Mouse (Mus musculus) neutrophil, adult 5-6 weeks (primary cell): ENCODE data around the gene Tshz2. TPM values are rescaled to one million over a fixed set of nuclear protein-coding genes. Genes with fewer than 3 reads are reported as not detected.

Experiments
- ATAC-seq: fragments of 151-379, 151-347 bp; 2 replicates; pipeline ENCODE4 v1.8.0; 2017; ENCODE audit warnings: mild to moderate bottlenecking, moderate TSS enrichment; ENCODE audit not compliant: insufficient number of reproducible peaks, poor library complexity, low FRiP score, severe bottlenecking; ENCODE audit errors: extremely low read depth
- total RNA-seq: library from RNA; stranded (forward); fragments of 200-1000 nt; gene quantifications from 2 replicates; pipeline ENCODE4 v1.2.3, GENCODE M21; 2017

Gene Tshz2
- total RNA-seq, 1 experiment from 2014 or later: not detected

DNA sequence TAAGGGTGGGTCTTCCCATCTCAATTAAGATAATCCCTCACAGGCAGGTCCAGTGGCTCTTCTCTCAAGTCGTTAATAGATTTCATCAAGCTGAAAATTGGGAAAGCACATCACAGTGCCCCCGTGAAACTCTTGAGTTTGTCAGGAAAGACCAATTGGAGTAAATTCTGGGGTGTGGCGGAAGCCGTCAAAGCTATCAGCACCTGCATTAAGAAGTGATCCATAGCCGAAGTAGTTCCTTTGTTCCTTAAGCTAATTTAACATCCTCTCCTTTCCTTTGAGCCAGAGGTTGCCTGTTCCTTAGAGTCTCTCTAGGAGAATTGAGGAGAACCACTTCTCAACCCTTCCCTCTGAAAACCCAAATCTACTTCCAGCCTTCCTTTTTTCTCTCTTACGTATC is 16.8 kb upstream of the Tshz2 start:
- ATAC-seq: no peak

DNA sequence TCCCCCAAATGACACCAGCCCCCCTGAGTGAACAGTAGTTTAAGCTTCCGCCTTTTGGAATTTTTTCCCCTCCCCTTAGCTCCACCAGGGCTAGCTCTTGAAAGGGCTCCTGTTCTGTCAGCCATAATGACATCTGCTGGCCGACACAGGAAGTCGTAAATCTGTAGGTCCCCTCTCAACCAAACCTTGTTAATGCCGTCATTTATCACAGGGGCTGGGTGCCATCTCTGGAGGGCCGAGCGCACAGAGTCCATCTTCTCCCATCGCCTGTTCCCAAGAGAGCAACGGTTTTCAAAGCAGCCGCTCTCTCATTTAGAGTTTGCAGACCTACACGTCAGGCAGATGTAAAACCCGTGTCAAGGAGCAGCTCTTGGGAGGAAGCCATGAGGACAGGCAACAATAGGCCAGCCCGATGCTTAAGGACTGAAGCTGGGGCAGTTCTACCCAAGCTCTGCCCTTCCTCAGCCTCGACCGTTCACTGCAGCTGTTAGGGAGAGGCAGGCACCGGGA is 11.6 kb upstream of the Tshz2 start:
- no peak for ATAC-seq

DNA sequence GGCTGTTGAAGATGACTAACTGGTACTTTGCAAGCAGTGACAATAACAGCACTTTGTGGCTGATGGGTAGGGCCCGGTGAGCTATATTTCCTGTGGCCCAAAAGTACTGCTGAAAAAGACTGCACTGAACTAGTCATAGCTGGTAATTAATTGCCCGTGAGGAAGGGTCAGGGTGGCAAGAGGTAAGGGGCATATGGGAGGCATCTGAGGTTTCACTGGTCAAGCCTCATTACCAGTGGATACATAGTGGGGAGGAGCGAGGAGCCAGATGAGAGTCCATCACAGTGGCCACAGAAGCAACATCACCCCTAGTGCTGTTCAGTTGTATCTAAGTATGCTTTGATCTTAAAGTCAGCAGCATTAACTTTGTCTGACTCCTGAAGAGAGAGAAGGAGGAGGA is 2.7 kb upstream of the Tshz2 start:
- ATAC-seq: no peak

DNA sequence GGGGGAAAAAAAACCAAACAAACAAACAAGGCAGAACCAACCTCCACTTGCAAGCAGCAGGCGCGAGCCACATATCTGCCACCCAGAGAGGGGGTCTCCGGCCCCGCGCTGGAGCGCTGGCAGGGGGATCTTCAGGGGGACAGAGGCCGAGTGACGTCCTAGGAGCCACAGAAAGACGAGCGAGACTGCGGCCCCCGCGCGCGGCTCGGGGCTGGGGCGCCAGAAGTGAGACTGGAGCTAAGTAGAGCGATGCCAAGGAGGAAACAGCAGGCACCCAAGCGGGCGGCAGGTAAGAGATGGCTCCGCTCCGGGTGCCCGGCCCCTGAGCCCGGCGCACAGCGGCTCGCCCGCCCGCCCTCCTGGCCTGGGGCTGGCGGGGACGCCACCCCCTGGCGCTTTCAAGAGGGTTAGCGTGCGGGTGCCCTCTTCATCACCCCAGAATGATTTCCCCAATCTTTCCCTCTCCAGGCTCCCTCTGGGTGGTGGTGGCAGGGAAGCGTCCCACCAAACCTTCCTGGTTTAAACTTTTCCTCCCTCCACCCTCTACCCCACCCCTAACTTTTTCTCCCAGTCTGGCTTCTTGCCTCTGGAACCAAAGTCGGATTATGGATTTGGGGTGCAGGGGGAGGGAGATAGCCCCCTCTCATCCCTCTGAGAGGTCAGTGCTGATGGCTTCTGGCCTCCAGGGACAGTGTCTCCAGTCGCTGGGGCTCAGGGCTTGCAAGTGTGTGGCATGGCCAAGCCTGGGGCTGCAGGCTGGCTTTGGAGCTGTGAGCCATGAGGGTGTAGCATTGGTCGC is 877 bp downstream of the Tshz2 start:
- no peak for ATAC-seq

DNA sequence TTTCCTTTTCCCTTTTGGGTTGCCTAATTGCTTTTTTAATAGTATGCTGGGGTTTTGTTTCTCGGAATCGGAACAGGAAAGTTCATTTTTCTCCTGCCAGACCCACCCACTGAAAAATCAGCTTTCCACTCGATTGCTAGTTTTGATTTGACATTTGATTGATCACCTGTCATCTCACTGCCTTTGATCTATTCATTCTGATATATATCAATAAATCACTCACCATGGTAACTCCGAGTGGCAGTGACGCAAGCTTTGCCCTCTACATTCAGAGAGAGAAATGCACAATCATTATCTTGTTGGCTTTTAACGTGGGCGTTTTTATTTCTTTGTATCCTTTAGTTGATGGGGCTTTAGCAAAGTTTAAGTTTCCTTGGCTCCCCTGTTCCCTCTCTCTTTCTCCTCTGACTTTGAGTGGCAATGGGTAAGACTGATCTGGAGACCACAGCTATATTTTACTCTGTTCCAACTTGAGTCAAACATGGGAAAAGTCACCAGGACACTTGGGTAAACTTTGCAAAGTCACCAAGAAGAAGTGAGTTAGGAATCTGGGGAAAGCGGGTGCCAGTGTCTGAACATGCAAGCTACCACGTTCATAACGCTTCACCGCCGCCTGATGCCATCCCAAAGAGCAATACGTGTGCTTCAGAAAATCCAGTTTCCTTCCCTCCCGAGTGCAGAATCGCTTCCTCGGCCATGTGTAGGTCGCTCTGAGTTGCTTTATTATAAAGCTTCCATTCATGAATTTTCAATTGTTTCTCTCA is 2.0 kb downstream of the Tshz2 start:
- ATAC-seq: no peak

DNA sequence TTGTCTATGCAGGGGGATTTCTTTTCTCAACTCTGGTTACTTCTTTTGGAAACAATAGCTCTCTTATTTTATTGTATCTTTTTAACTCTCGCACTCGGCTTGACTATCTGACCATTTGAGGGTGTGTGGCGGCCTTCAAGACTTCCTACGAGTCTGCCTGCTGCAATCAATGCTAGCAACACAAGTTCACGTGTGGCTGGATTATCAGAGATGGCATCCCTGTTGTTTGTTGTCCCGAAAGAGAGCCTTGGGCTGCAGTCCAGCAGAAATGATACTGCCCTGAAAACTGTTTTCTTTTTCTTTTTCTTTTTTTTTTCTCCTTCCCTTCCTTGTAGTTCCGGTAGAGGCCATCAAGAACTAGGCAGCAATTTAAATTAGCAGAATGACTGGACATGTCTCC is 2.6 kb downstream of the Tshz2 start:
- ATAC-seq: no peak

DNA sequence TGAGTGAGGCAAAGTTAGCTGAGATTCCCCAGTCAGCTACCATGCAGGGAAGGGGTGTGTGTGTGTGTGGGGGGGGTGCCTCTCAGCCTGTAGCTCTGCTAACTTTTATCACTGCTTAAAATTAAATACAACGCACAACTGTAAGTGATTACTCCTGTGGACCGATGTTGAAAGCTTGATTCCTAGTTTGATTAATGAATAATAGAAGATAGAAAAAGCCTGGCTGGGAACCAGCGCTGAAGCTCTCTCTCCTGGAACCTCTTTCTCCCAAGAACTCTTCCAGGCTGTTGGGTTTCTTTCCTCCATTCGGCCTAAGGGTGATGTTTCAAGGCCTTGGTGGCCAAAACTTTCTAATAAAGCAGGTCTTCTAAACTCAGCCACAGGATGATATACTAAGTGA is 3.6 kb downstream of the Tshz2 start:
- no peak for ATAC-seq

DNA sequence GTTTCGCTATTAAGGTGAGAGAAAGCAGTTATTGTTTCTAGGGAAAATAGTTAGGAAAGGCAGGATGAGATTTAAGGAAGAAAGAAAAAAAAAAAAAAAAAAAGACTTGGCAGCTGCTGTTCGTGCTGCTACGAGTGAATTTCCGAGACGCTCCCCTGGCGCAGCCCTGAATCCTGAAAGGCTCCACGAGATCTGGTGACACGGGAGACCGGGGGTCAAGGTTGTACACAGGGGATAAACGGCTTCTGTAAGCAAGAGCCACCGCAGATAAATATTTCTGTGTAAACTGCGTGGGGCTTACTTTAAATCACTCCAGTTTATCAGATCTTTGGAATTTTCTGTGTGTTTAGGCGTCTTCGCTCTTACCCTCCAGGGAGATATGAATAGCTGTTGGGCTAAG is 8.7 kb downstream of the Tshz2 start:
- ATAC-seq: no peak

DNA sequence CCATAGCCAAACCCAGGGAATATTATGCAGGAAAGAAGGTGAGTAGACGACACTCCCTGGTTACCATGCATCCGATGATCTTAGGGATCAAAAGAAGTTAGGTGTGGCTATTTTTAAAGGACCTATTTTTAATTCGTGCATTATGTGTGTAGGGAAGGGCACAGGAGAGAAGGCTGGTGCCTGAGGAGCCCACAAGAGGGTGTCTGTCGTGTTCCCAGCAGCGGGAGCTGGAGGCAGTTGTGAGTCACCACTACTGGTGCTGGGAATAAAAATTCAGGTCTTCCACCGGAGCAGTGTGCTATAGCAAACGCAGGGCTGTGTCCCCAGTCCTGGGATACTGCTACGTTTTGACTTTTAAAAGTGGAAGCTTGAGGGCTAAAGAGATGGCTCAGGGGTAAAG is 9.6 kb downstream of the Tshz2 start:
- no peak for ATAC-seq

DNA sequence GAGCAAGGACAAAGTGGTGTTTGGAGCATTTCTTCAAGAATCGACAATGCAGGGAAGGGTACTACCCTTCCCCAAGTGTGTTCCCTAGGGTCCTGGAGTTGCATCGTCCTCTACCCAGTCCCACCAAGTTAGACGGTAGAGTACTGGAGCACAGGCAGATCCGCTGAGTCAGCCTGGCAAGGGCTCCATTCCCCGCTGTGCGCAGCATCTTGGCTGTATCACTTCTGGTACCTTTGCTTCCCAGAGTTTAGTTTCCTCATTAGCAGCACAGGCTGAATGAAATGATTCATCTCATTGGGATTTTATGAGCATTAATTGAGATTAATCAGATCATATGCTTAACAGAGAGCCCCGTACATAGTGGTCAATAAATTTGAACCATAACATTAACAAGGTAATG is 14.3 kb downstream of the Tshz2 start:
- ATAC-seq: no peak

DNA sequence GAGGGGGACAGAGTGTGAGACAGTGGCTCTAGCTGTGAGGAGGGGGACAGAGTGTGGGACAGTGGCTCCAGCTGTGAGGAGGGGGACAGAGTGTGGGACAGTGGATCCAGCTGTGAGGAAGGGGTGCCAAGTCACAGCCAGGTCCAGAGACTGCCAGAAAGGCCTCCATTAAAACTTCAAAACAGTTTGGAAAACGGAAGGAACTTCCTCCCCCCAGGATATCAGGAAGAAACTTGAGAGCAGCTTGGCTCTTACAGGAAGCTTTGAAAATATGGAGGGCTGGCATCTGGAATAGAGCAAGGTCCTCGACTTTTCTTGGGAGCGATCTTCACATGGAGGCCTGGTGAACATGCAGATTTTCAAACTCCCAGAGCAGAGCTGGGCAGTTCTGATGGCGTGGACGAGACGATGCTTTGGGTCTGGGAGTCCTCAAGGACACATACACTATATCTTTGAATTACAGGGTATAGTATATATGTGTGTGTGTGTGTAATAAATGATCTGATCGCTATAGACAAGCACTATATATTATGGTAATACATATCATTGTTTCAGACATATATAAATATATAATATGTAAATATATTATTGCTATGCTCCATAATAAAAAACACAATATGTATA is 16.6 kb downstream of the Tshz2 start:
- ATAC-seq: no peak

DNA sequence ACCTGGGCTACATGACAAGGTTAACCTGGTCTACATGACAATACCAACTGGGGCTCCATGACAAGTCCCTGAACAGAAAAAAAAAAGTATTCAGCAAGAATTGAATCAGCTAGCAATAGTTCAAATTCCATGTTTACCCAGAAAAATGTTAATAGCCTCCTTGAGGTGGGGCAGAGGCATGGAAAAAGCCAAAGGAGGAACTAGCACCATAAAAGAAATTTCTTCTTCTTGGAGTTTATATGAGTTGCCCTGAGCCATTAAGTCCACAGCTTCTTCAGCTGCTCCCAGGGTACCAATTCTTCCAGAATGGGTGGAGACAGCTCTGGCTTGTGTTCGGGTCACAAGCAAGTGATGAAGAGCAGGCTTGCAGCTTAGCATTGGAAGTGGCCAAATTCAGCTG is 20.5 kb downstream of the Tshz2 start:
- ATAC-seq: no peak

DNA sequence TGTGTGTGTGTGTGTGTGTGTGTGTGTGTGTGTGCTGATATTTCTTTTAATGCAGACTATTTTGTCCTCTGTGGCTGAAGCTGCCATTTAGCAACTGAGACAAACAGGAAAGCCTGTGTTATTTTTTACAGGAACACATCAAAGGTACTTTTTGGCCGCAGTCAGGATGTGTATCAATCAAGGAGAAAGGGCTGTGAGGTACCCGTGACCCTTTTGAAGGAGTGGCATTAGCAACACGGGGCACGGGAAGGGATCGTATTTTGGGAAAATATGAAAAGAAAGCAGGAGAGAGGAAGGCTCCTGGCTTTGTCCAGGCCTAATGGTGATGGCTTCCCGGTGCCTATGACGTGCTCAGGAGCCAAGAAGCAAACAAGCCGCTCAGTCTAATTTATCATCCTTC is 31.0 kb downstream of the Tshz2 start:
- no peak for ATAC-seq

DNA sequence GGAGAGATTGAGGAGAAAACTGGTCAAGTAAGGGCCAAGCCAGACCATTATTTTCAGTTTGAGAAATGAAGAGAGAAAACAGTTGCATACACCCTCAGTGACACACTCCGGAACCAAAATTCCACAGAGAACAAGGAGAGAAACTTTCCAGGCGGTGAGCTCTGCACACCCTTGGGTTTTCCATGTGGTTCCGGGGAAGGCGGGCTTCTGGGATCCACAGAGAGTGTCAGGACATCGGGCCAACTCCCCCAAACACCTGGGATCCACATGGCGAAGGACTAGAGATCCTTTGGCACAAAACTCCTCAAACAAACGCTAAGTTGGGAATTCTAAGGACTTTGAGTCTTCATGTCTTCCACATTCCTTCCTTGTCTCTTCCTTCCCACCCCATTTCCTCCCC is 38.5 kb downstream of the Tshz2 start:
- no peak for ATAC-seq

DNA sequence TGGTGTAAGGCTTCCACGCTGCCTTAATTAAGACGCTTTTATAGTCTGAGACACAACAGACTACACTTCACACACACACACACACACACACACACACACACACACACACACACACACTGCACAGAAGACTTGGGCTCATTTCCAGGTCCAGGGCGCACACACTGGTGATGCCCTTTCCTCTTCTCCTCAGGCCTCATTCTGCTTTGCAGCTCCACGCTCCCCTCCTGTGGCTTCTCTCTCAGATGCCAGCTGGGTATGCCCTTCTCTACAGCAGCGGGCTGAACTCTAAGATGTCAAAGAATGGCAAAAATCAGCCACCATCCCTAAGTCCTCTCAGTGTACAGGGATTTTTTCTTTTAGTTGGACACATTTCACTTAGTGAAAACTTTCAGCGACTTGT is 41.0 kb downstream of the Tshz2 start:
- no peak for ATAC-seq

DNA sequence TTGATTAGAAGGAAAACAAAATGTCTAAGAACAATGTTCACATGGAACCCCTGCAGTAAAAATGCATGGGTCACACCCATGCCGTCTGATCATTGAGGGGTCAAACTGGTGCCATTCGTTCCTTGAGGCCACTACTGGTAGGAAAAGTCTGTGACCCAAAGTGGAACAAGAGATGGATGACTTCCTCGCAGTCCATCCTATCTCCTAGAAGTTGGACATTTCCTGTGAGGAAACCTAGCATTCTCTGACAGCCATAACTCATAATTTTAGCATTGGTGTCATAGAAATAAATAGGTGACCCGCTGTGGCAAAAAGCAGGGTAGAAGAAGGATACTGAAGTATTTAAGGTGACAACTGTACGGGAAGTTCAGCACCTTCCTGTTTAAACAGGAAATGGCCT is 41.4 kb downstream of the Tshz2 start:
- ATAC-seq: no peak

DNA sequence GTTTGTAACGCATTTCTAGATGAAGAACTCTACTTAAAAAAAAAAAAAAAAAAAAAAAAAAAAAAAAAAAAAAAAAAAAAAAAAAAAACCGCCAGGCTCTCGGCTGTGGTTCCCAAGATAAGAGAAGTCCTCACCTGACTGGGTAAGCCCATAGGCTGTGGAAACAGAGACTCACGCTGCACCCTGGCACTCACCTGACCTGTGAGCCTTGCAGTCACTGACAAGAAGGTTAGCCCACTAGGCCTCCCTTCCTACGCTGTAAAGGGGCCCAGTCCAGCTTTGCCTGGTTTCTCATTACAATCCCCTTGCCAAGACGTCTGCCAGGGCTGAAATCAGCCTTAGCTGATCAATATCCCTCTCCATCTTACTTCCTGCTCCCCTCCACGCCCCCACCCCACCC is 46.5 kb downstream of the Tshz2 start:
- no peak for ATAC-seq

DNA sequence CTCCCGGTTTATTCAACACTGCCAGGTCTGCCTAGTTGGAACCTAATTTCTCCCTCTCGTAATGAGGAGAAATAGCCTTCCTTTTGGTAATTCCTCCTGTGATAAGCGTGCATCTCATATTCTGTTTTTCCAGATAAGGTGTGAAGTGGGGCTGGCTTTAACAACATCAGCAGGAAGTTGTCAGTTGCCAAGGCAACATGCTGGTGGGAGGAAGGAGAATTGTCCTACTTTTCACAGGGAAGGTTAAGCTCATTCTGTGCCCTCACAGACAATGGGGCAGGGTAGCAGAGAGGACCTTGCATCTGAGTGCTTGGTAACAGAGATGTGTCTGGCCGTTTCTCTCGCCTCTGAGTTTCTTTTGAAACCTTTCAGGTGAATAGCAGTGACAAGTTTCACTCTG is 47.1 kb downstream of the Tshz2 start:
- ATAC-seq: no peak

DNA sequence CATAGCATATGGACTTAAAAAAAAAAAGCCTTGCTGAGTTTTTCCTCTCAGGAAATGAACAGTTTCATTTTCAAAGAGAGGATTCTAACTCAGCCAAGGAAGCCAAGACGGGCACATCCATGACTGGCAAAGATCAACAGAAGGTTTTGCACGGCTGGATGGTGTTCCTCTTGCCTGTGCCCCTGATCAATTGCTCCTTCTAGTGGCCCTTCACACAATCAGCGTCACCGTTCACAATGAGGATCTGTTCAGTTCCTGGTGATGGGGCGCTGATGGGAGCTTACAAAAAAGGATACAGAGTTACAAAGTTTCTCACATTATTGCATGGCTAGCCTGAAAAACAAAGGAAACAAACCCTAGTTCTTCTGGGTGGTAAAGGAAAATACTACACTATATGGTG is 52.4 kb downstream of the Tshz2 start:
- no peak for ATAC-seq

DNA sequence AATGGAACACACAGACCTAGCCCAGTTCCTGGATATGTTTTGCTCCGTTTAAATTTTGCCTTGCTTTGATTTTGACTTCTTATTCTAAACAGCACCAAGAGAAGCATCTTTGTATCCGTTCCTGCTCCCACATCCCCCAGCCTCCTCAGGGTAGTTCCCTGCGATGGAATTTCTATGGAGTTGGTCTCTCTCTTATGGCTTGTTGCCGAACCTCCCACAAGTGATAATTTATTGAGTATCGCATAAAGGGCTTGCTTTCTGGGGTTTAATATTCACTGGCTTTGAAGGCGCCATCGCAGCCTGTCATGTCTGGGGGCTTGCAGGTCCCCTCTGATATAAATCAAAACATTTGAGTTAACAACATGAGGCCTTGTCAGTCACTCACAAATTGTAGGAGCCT is 52.9 kb downstream of the Tshz2 start:
- no peak for ATAC-seq
